Mouse (Mus musculus) frontal cortex, postnatal 36 days (tissue): ENCODE results near the gene Ttll12.

ENCODE experiments used
- DNase-seq, 2 experiments: peaks; one replicate each; pipeline ENCODE4 v3.0.0; 2022; ENCODE audit warnings: low spot score in 2 of 2

Ttll12 gene

DNA sequence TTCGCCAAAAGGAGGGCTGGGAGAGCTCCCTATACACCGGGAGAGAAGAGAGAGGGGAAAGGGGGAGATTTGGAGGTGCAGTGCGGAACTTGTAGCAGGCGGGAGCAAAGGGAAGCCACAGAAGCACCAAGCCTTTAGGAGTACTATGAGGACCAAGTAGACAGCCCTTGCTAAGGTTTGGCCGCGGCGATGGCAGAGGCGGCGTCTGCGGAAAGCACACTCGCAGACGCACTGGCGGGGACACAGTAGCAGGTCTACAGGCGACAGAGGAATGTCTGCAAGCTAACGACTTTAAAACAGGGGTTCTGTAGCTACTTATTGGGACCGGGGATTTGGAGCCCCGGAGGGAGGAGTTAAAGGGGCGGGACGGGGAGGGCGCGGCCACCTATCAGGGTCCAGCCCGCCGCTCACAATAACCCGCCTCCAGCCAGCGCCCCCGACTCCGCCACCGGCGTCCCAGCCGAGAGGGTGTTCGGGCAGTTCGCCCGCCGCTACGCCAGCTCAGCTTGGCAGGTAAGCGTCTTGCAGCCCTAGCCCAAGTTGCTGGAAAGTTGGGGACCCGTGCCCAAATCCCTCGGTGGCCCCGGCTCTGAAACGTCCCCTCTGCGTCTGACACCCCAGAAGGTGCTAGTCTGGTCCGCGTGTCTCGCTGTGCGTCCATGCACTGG, 68.4 kb downstream of the Ttll12 start, which contains the start of gene Bik:
Bik (plus strand) TSS at position 439 of the 668 bp plus-strand sequence.
- no peak for DNase-seq
